Mouse (Mus musculus) limb, embryonic 14.5 days (tissue): ENCODE results near the gene Gm43064. TPM values are rescaled to one million over a fixed set of nuclear protein-coding genes. Genes with fewer than 3 reads are reported as not detected.

Experiments used
- ATAC-seq: fragments of 200-750 bp; cut with Nextera tagmentation; 2 replicates; pipeline ENCODE4 v1.8.0; 2017; ENCODE audit warnings: low read depth, moderate number of reproducible peaks, moderate TSS enrichment; ENCODE audit not compliant: low FRiP score
- DNase-seq: peaks from one replicate; pipeline ENCODE4 v3.0.0-alpha.2; 2015; ENCODE audit warnings: low spot score
- H3K27ac ChIP-seq: fragments of 300-500 bp; sonication (generic); replicated peaks from 2 replicates; pipeline ENCODE4 v1.5.1; 2014; ENCODE audit warnings: low read depth, mild to moderate bottlenecking, low read length, moderate library complexity, mixed read lengths
- H3K27me3 ChIP-seq: fragments of 300-500 bp; sonication (generic); 2 replicates; pipeline ENCODE4 v1.6.1; 2014; ENCODE audit warnings: low read length, mixed read lengths; ENCODE audit not compliant: control insufficient read depth, insufficient read depth
- H3K36me3 ChIP-seq: fragments of 300-500 bp; sonication (generic); 2 replicates; pipeline ENCODE4 v1.6.1; 2014; ENCODE audit warnings: mild to moderate bottlenecking, low read length, moderate library complexity, mixed read lengths; ENCODE audit not compliant: control insufficient read depth, insufficient read depth
- H3K4me1 ChIP-seq: fragments of 300-500 bp; sonication (generic); 2 replicates; pipeline ENCODE4 v1.6.1; 2014; ENCODE audit warnings: antibody characterized with exemption, low read length, mixed read lengths; ENCODE audit not compliant: control insufficient read depth, insufficient read depth
- H3K4me2 ChIP-seq: fragments of 300-500 bp; sonication (generic); replicated peaks from 2 replicates; pipeline ENCODE4 v1.6.1; 2014; ENCODE audit warnings: low read depth, mild to moderate bottlenecking, low read length, moderate library complexity; ENCODE audit not compliant: severe bottlenecking
- H3K4me3 ChIP-seq: fragments of 300-500 bp; sonication (generic); replicated peaks from 2 replicates; pipeline ENCODE4 v1.5.1; 2014; ENCODE audit warnings: low read length
- H3K9ac ChIP-seq: fragments of 300-500 bp; sonication (generic); 2 replicates; pipeline ENCODE4 v1.6.1; 2014; ENCODE audit warnings: mild to moderate bottlenecking, low read depth, low read length, moderate library complexity; ENCODE audit not compliant: severe bottlenecking
- H3K9me3 ChIP-seq: fragments of 300-500 bp; sonication (generic); 2 replicates; pipeline ENCODE4 v1.6.1; 2016; ENCODE audit warnings: low read length; ENCODE audit not compliant: control insufficient read depth
- POLR2A ChIP-seq: fragments of 200-500 bp; IDR thresholded peaks from 2 replicates; pipeline ENCODE4 v1.8.0; 2012; ENCODE audit warnings: inconsistent platforms, mild to moderate bottlenecking, moderate library complexity, borderline replicate concordance; ENCODE audit not compliant: insufficient read depth, insufficient read length; ENCODE audit errors: extremely low read depth
- WGBS: fragments of 180-500 bp; shearing (Covaris S2); extraction: QIAGEN DNeasy Blood & Tissue Kit; methylation state at CpG from one replicate; pipeline ENCODE4 v1.1.7; 2014; 5-methylcytosine and 5-hydroxymethylcytosine counted together
- polyA plus RNA-seq, 2 experiments: library from polyadenylated mRNA; depleted of rRNA in 1 of 2; stranded (reverse) in 1 of 2; unstranded in 1 of 2; fragments of >200 nt; fragmentation: Nextera tagmentation in 1 of 2; extraction: Ambion mirVana in 1 of 2; gene quantifications; 2 replicates each; pipeline versions ENCODE4 v1.2.1 to v1.2.3; 2012 to 2014

Gm43064 gene
- polyA plus RNA-seq, 2 experiments = 0.39 TPM; not detected in 1

GRCm38 (mm10) chr3:103874329-103874728, 65.0 kb downstream of the Gm43064 start:
- no peak overlapping the region for H3K4me3 ChIP-seq
- H3K4me1 ChIP-seq = no peaks in the 10 kb centered on the region
- H3K27me3 ChIP-seq = no peaks in the 10 kb centered on the region
- TF ChIP-seq POLR2A = no peak
- 82% methylated on average over 7 of the region's 7 CpGs for whole genome bisulfite sequencing
- ATAC-seq (no peak), DNase-seq (no peak)
- H3K27ac ChIP-seq = no peak overlapping the region
- no peaks in the 10 kb centered on the region for H3K36me3 ChIP-seq
- no peak overlapping the region for H3K9ac ChIP-seq
- H3K9me3 ChIP-seq = no peaks in the 10 kb centered on the region
- H3K4me2 ChIP-seq = no peak overlapping the region

- Histone ChIP-seq H3K9ac (no peak overlapping the region), H3K27ac (no peak overlapping the region), H3K4me3 (no peak overlapping the region), H3K36me3 (no peaks in the 10 kb centered on the region), H3K27me3 (no peaks in the 10 kb centered on the region), H3K9me3 (no peaks in the 10 kb centered on the region), H3K4me1 (no peaks in the 10 kb centered on the region), H3K4me2 (no peak overlapping the region)
- DNase-seq = no peak
- no peak for ATAC-seq
- 81% methylated on average over 11 of the region's 11 CpGs for WGBS
- TF ChIP-seq POLR2A = no peak
Observed at GRCm38 (mm10) chr3:103885946-103886345, 76.6 kb downstream of the Gm43064 start.

- no peak for TF ChIP-seq POLR2A
- no peaks in the 10 kb centered on the region for H3K36me3 ChIP-seq
- no peak overlapping the region for H3K9ac ChIP-seq
- H3K9me3 ChIP-seq = no peaks in the 10 kb centered on the region
- no peak overlapping the region for H3K4me3 ChIP-seq
- H3K4me1 ChIP-seq = no peaks in the 10 kb centered on the region
- H3K4me2 ChIP-seq = no peak overlapping the region
- DNase-seq (peak; percentile 63), ATAC-seq (no peak)
- WGBS = 40% methylated on average over 3 of the region's 3 CpGs
- H3K27me3 ChIP-seq = no peaks in the 10 kb centered on the region
- no peak overlapping the region for H3K27ac ChIP-seq
Observed at GRCm38 (mm10) chr3:103887581-103887980, 78.2 kb downstream of the Gm43064 start.

Other genes starting within 250 kb of the Gm43064 start
- gene Syt6, start 234.3 kb upstream of the Gm43064 start, polyA plus RNA-seq (2012; rRNA removed) = 0.44 TPM in 2 replicates
- 0.37 and 0.91 TPM in 2 replicates for gene Syt6, start 234.3 kb upstream of the Gm43064 start, polyA plus RNA-seq (2014; fragmentation: Nextera tagmentation; extraction: Ambion mirVana)
- 0.11 and 0.14 TPM in 2 replicates for gene Atg4a-ps, start 163.5 kb upstream of the Gm43064 start, polyA plus RNA-seq (2012; rRNA removed)
- 0.36 TPM in 1 of 2 replicates, not detected in the other for gene Atg4a-ps, start 163.5 kb upstream of the Gm43064 start, polyA plus RNA-seq (2014; fragmentation: Nextera tagmentation; extraction: Ambion mirVana)
- gene Olfml3, start 71.6 kb upstream of the Gm43064 start, polyA plus RNA-seq (2012; rRNA removed) = 52.0 and 58.1 TPM in 2 replicates
- gene Olfml3, start 71.6 kb upstream of the Gm43064 start, polyA plus RNA-seq (2014; fragmentation: Nextera tagmentation; extraction: Ambion mirVana) = 82.5 and 88.0 TPM in 2 replicates
- gene Gm10964, start 70.2 kb upstream of the Gm43064 start, polyA plus RNA-seq (2012; rRNA removed) = not detected in 2 replicates
- not detected in 2 replicates for gene Gm10964, start 70.2 kb upstream of the Gm43064 start, polyA plus RNA-seq (2014; fragmentation: Nextera tagmentation; extraction: Ambion mirVana)
- gene Hipk1, start 18.0 kb upstream of the Gm43064 start, polyA plus RNA-seq (2012; rRNA removed) = 27.3 and 31.8 TPM in 2 replicates
- 16.6 and 17.1 TPM in 2 replicates for gene Hipk1, start 18.0 kb upstream of the Gm43064 start, polyA plus RNA-seq (2014; fragmentation: Nextera tagmentation; extraction: Ambion mirVana)
- 11.4 and 15.9 TPM in 2 replicates for gene Dclre1b, start 129 bp upstream of the Gm43064 start, polyA plus RNA-seq (2012; rRNA removed)
- gene Dclre1b, start 129 bp upstream of the Gm43064 start, polyA plus RNA-seq (2014; fragmentation: Nextera tagmentation; extraction: Ambion mirVana) = 29.5 and 32.2 TPM in 2 replicates
- 24.6 and 27.0 TPM in 2 replicates for gene Ap4b1, start 53 bp upstream of the Gm43064 start, polyA plus RNA-seq (2012; rRNA removed)
- 22.9 and 23.4 TPM in 2 replicates for gene Ap4b1, start 53 bp upstream of the Gm43064 start, polyA plus RNA-seq (2014; fragmentation: Nextera tagmentation; extraction: Ambion mirVana)
- gene Bcl2l15, start 23.0 kb downstream of the Gm43064 start, polyA plus RNA-seq (2012; rRNA removed) = 0.68 and 1.1 TPM in 2 replicates
- 0.68 and 0.84 TPM in 2 replicates for gene Bcl2l15, start 23.0 kb downstream of the Gm43064 start, polyA plus RNA-seq (2014; fragmentation: Nextera tagmentation; extraction: Ambion mirVana)
- gene Ptpn22, start 50.2 kb downstream of the Gm43064 start, polyA plus RNA-seq (2012; rRNA removed) = 0.47 and 0.99 TPM in 2 replicates
- gene Ptpn22, start 50.2 kb downstream of the Gm43064 start, polyA plus RNA-seq (2014; fragmentation: Nextera tagmentation; extraction: Ambion mirVana) = 0.94 and 1.1 TPM in 2 replicates
- 11.0 and 11.4 TPM in 2 replicates for gene Rsbn1, start 104.5 kb downstream of the Gm43064 start, polyA plus RNA-seq (2012; rRNA removed)
- 12.2 and 15.2 TPM in 2 replicates for gene Rsbn1, start 104.5 kb downstream of the Gm43064 start, polyA plus RNA-seq (2014; fragmentation: Nextera tagmentation; extraction: Ambion mirVana)
- gene Phtf1, start 158.5 kb downstream of the Gm43064 start, polyA plus RNA-seq (2012; rRNA removed) = 22.5 and 24.5 TPM in 2 replicates
- gene Phtf1, start 158.5 kb downstream of the Gm43064 start, polyA plus RNA-seq (2014; fragmentation: Nextera tagmentation; extraction: Ambion mirVana) = 41.1 and 48.1 TPM in 2 replicates